Mouse (Mus musculus): Measurements from ENCODE around the gene Nfkbil1.

GRCm38 (mm10) chr17:35245731-35246623 lies 10.4 kb upstream of the Nfkbil1 start:
- TF ChIP-seq CTCF (IDR thresholded peaks at IDR 0.05; ENCODE audit: low read depth, low read length) = no peak
- no peak for TF ChIP-seq POLR2A (IDR thresholded peaks at IDR 0.05; ENCODE audit: borderline replicate concordance, low read depth, low read length)

Data from bone marrow macrophage, adult 2 months (primary cell).